8 mouse cellular contexts compared by ENCODE assay signal in genomic region chr15:87623966-87624609, GRCm38 (mm10).
DNase-seq lines count a peak whose midpoint lies in the region; ATAC-seq lines count a peak whose summit lies in the region.

No protein-coding gene starts in this region.

- peak overlapping the region; percentile 98 for H3K4me2 ChIP-seq in intestine, embryonic 15.5 days (replicated peaks)

- H3K9ac ChIP-seq in intestine, embryonic 15.5 days, result peak overlapping the region; percentile 55

- H3K27ac ChIP-seq in intestine, embryonic 15.5 days, result 0 out of 2 replicates have a peak overlapping the region, but pooled peaks have one; percentile 32

- H3K4me1 ChIP-seq in intestine, embryonic 15.5 days (replicated peaks), result peaks cover 13% of the 10 kb centered on the region

- WGBS in intestine, embryonic 15.5 days, result under 1% methylated on average over 86 of the region's 86 CpGs

- DNase-seq in adrenal gland, adult 8-10 months, result peak; percentile 79
- DNase-seq in embryo, embryonic 9.5 days (ENCODE audit: extremely low spot score), result peak; percentile 92
- DNase-seq in gastrocnemius, postnatal 4 days (ENCODE audit: low spot score in 2 of 2), result peak; percentile 82 to 88
- DNase-seq in left cerebral cortex, adult 9 months (ENCODE audit: low spot score in 2 of 2), result peak; percentile 61 to 87
- peak; percentile 75 to 83 for DNase-seq in lung, postnatal 4 days
- DNase-seq in right cerebral cortex, postnatal 25 days, result peak; percentile 92
- DNase-seq in adipocyte (ENCODE audit: low spot score), result no peak

- peak; percentile 94 for ATAC-seq in intestine, embryonic 15.5 days

- H3K36me3 ChIP-seq in intestine, embryonic 15.5 days, result no peaks in the 10 kb centered on the region

- H3K9me3 ChIP-seq in intestine, embryonic 15.5 days, result no peaks in the 10 kb centered on the region

- peaks cover 39% of the 10 kb centered on the region for H3K27me3 ChIP-seq in intestine, embryonic 15.5 days (replicated peaks)

- peak overlapping the region; percentile 61 for H3K4me3 ChIP-seq in intestine, embryonic 15.5 days (replicated peaks)
